Mouse (Mus musculus): ENCODE measurements around the gene Xntrpc.
A peak's percentile ranks its signal among the peaks of the same experiment; 100 is the strongest.

GRCm38 (mm10) chr7:102034904-102035303 is 30.6 kb upstream of the Xntrpc start:
- no peak for TF ChIP-seq EP300 (IDR thresholded peaks at IDR 0.05; ENCODE audit: low read depth)
- peak; percentile 54 for TF ChIP-seq CTCF (IDR thresholded peaks at IDR 0.05; ENCODE audit: low read depth)

Measured in liver, postnatal 0 days (tissue).